Comparison of ENCODE assay signal across 11 mouse cellular contexts in genomic region chr4:87829426-87830063, GRCm38 (mm10).
"Had no signal": no experiment of that assay in that cellular context is flagged by ENCODE, and none has a peak within 500 bp of the region (broad histone marks: within the 10 kb centered on the region; RNA-seq: fewer than 3 reads in every experiment).

No protein-coding gene starts in this region.

- H3K9ac ChIP-seq: limb, embryonic 13.5 days; neural tube, embryonic 15.5 days had no signal

- H3K9me3 ChIP-seq: limb, embryonic 13.5 days; midbrain, embryonic 10.5 days; neural tube, embryonic 15.5 days had no signal

- H3K4me3 ChIP-seq: limb, embryonic 13.5 days; midbrain, embryonic 10.5 days; myocyte; neural tube, embryonic 15.5 days had no signal

- H3K36me3 ChIP-seq: limb, embryonic 13.5 days; neural tube, embryonic 15.5 days had no signal

- H3K27me3 ChIP-seq: limb, embryonic 13.5 days; neural tube, embryonic 15.5 days had no signal

- H3K4me2 ChIP-seq: limb, embryonic 13.5 days; neural tube, embryonic 15.5 days had no signal

- DNase-seq: kidney, adult 18-20 months; kidney, postnatal 10 days; left cerebral cortex, postnatal 4 days; lung, adult 18-20 months; midbrain, embryonic 14.5 days; thymus, postnatal 4 days had no signal

- H3K27ac ChIP-seq: limb, embryonic 13.5 days; midbrain, embryonic 10.5 days; neural tube, embryonic 15.5 days; stomach, postnatal 0 days had no signal
